Mouse (Mus musculus): ENCODE measurements at regions not wholly inside any gene's neighbourhood (a gene's known extent, or its start where the extent isn't known, plus 50 kb on each side); places are given as distances from the start of the nearest gene placed in this dataset.

- TF ChIP-seq CTCF (IDR thresholded peaks at IDR 0.05; ENCODE audit: low read depth) (no peak), EP300 (optimal IDR thresholded peaks at IDR 0.05) (no peak)
These were observed 91.6 kb upstream of the Gpr12 start for GRCm38 (mm10) chr5:146676470-146677150.
